Mouse (Mus musculus): ENCODE data around the gene Abca4. TPM values are rescaled to one million over a fixed set of nuclear protein-coding genes. Genes with fewer than 3 reads are reported as not detected.

Abca4 gene
- polyA plus RNA-seq, 1 experiment from 2014 or later, result 0.66 TPM

DNA sequence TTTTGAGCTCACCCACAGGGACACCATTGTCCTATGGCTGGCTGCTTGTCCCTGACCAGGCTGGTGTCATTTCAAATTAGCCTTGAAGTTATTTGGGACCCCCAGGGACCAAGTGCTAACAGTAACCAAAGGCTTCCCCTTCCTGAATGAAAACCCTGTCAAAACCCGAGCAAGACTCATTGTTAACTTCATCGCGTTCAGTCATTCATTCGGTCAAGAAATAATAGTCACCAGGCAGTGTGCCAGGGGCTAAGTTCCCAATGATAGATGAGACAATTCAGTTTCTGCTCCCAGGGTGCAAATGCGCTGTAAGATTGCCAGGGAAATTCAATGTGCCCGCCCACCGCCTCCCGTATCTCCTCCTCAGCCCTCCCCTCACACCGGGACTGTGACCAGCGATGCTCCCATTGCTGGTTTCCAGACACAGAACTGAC, 2.0 kb downstream of the Abca4 start:
- Histone ChIP-seq H3K27ac (ENCODE audit: low read depth, low read length) (no peak overlapping the region), H3K27me3 (ENCODE audit: control insufficient read depth, insufficient read depth, low read length) (peaks cover 3% of the 10 kb centered on the region; the same call in 1 of the 2 replicates), H3K9me3 (ENCODE audit: control insufficient read depth, low read length) (no peaks in the 10 kb centered on the region), H3K4me2 (ENCODE audit: low read depth, low read length) (no peak overlapping the region), H3K4me1 (ENCODE audit: control insufficient read depth, insufficient read depth, low read length) (peaks cover 29% of the 10 kb centered on the region), H3K4me3 (ENCODE audit: low read depth, low read length) (no peak overlapping the region), H3K9ac (replicated peaks; ENCODE audit: low read depth, low read length) (no peak overlapping the region), H3K36me3 (ENCODE audit: control insufficient read depth, insufficient read depth, low read length) (no peaks in the 10 kb centered on the region)
- peak; percentile 46; the same call in 1 of the 2 replicates for ATAC-seq (ENCODE audit: low read depth)
- WGBS, result 8% methylated on average over 10 of the region's 10 CpGs

DNA sequence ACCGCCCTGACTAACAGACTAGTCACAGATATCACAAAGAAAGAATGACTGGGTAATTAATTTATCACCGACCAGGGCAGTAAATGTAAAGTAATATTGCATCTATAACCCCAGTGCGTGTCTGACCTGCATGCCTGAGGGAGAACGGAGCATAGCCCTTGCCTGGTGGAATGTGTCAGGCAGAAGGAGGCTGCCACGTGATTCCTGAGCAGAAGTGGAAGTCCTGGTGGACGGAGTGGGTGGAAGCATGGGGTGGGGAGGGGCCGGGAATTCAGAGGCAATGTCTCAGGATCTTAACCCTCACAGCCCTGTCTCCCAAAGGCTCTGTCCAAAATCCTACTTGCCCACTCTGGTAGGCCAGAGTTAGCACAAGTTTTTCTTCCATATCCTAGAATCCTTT, 3.2 kb downstream of the Abca4 start:
- Histone ChIP-seq H3K4me3 (ENCODE audit: low read depth, low read length) (no peak overlapping the region), H3K4me2 (ENCODE audit: low read depth, low read length) (no peak overlapping the region), H3K27me3 (ENCODE audit: control insufficient read depth, insufficient read depth, low read length) (peaks cover 3% of the 10 kb centered on the region; the same call in 1 of the 2 replicates), H3K9ac (replicated peaks; ENCODE audit: low read depth, low read length) (no peak overlapping the region), H3K27ac (ENCODE audit: low read depth, low read length) (no peak overlapping the region), H3K9me3 (ENCODE audit: control insufficient read depth, low read length) (no peaks in the 10 kb centered on the region), H3K36me3 (ENCODE audit: control insufficient read depth, insufficient read depth, low read length) (no peaks in the 10 kb centered on the region), H3K4me1 (ENCODE audit: control insufficient read depth, insufficient read depth, low read length) (peaks cover 29% of the 10 kb centered on the region)
- no peak for ATAC-seq (ENCODE audit: low read depth)
- WGBS, result 22% methylated on average over 7 of the region's 7 CpGs

DNA sequence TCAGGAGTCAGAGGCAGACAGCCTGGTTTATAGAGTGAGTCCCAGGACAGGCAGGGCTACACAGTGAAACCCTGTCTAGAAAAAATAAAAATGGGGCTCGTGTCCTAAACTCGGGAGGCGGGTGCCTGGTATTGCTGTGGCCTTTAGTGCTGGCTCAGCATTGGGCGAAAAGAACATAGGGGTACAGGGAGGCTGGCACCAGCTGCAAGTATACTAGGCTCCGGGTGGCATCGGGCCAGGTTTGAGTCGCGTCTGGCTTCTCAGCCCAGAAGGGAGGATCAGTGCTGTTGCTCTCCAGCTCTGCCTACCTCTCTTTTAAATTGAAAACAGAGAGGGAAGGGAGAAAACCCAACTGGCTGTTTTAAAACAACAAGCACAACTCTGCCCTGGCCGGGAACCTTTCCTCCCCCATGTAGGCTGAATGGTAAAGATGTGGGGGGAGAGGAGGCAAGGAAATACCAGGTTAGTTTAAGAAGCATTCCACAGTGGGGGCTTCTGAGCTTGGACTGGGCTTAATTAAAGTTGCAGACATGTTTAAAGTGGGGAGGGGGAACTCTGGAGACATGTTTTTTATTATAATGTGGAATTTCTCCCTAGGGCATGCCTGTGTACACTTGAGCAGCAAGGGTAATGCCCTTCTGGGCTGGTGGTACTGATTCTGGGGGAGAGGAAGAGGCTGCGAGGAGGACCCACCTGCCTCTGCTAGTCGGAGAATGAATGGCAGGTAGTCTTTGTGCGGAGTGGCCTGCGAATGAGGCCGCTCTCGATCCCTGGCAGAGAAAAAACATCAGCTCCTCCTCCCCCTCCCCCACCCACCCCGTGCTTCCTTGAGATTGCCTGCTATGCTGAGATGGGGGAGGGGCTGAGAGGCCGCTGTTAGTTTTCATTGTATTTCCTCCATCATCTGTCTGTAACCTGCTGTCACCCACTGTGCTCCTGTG, 3.9 kb downstream of the Abca4 start:
- 0 out of 2 replicates have a peak, but pooled peaks cover 3% of the 10 kb centered on the region for H3K27me3 ChIP-seq (ENCODE audit: control insufficient read depth, insufficient read depth, low read length)
- no peaks in the 10 kb centered on the region for H3K9me3 ChIP-seq (ENCODE audit: control insufficient read depth, low read length)
- H3K36me3 ChIP-seq (ENCODE audit: control insufficient read depth, insufficient read depth, low read length), result no peaks in the 10 kb centered on the region
- H3K4me3 ChIP-seq (ENCODE audit: low read depth, low read length), result no peak overlapping the region
- peaks cover 29% of the 10 kb centered on the region for H3K4me1 ChIP-seq (ENCODE audit: control insufficient read depth, insufficient read depth, low read length)
- peak overlapping the region; percentile 18; the same call in 1 of the 2 replicates for H3K4me2 ChIP-seq (ENCODE audit: low read depth, low read length)
- H3K27ac ChIP-seq (ENCODE audit: low read depth, low read length), result no peak overlapping the region
- H3K9ac ChIP-seq (replicated peaks; ENCODE audit: low read depth, low read length), result no peak overlapping the region
- ATAC-seq (ENCODE audit: low read depth), result peak; percentile 76; the same call in 1 of the 2 replicates
- WGBS, result 18% methylated on average over 17 of the region's 17 CpGs

GRCm38 (mm10) chr3:122049158-122049557, 4.9 kb downstream of the Abca4 start:
- no peak for ATAC-seq (ENCODE audit: low read depth)
- 42% methylated on average over 6 of the region's 6 CpGs for WGBS
- no peaks in the 10 kb centered on the region for H3K9me3 ChIP-seq (ENCODE audit: control insufficient read depth, low read length)
- no peaks in the 10 kb centered on the region for H3K36me3 ChIP-seq (ENCODE audit: control insufficient read depth, insufficient read depth, low read length)
- peaks cover 22% of the 10 kb centered on the region for H3K4me1 ChIP-seq (ENCODE audit: control insufficient read depth, insufficient read depth, low read length)
- H3K9ac ChIP-seq (replicated peaks; ENCODE audit: low read depth, low read length), result no peak overlapping the region
- H3K27ac ChIP-seq (ENCODE audit: low read depth, low read length), result no peak overlapping the region
- no peak overlapping the region for H3K4me2 ChIP-seq (ENCODE audit: low read depth, low read length)
- 0 out of 2 replicates have a peak, but pooled peaks cover 3% of the 10 kb centered on the region for H3K27me3 ChIP-seq (ENCODE audit: control insufficient read depth, insufficient read depth, low read length)
- no peak overlapping the region for H3K4me3 ChIP-seq (ENCODE audit: low read depth, low read length)

DNA sequence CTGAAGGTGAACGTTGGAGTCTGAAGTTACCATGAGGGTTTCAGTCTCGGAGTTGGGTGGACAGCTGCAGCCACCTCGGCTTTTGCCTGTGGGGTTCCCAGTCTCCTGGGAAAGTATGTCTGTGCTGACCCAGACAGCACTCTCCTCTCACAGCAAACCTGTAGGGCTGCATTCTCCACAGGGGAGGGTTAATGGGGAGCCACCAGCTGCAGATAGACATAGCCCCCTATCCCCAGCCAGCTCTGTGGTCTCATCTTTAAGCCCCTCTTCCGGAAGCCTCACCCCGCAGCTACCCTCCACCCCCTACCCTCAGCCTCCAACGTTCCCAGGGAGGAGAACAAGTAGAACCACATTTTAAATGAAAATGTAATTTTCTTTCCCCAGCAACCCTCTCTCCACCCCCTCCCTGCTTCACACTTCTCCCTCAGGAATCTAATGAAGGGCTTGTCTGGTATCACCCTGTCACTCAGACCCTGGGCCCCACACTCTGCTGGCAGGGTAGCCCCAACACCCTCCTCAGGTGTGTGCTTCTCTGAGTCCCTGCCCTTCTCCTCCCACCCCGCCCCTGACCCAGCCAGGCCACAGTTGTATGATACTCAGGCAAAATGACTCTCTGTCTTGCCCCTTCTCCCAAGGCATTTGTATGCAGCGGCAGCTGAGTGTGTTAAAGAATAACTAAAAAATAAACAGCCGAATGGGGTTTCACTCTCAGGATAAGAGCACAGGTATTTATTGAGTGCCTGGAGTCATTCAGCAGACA, 14.4 kb downstream of the Abca4 start:
- no peak overlapping the region for H3K4me2 ChIP-seq (ENCODE audit: low read depth, low read length)
- H3K27me3 ChIP-seq (ENCODE audit: control insufficient read depth, insufficient read depth, low read length), result no peaks in the 10 kb centered on the region
- WGBS, result 67% methylated on average over 9 of the region's 9 CpGs
- H3K4me1 ChIP-seq (ENCODE audit: control insufficient read depth, insufficient read depth, low read length), result no peaks in the 10 kb centered on the region
- ATAC-seq (ENCODE audit: low read depth), result no peak
- no peak overlapping the region for H3K27ac ChIP-seq (ENCODE audit: low read depth, low read length)
- H3K4me3 ChIP-seq (ENCODE audit: low read depth, low read length), result no peak overlapping the region
- no peak overlapping the region for H3K9ac ChIP-seq (replicated peaks; ENCODE audit: low read depth, low read length)
- H3K9me3 ChIP-seq (ENCODE audit: control insufficient read depth, low read length), result no peaks in the 10 kb centered on the region
- H3K36me3 ChIP-seq (ENCODE audit: control insufficient read depth, insufficient read depth, low read length), result no peaks in the 10 kb centered on the region

GRCm38 (mm10) chr3:122062586-122062985, 18.3 kb downstream of the Abca4 start:
- no peak overlapping the region for H3K9ac ChIP-seq (replicated peaks; ENCODE audit: low read depth, low read length)
- H3K27me3 ChIP-seq (ENCODE audit: control insufficient read depth, insufficient read depth, low read length), result no peaks in the 10 kb centered on the region
- H3K36me3 ChIP-seq (ENCODE audit: control insufficient read depth, insufficient read depth, low read length), result no peaks in the 10 kb centered on the region
- H3K4me1 ChIP-seq (ENCODE audit: control insufficient read depth, insufficient read depth, low read length), result no peaks in the 10 kb centered on the region
- 91% methylated on average over 10 of the region's 10 CpGs for WGBS
- H3K9me3 ChIP-seq (ENCODE audit: control insufficient read depth, low read length), result no peaks in the 10 kb centered on the region
- ATAC-seq (ENCODE audit: low read depth), result no peak
- no peak overlapping the region for H3K27ac ChIP-seq (ENCODE audit: low read depth, low read length)
- H3K4me2 ChIP-seq (ENCODE audit: low read depth, low read length), result no peak overlapping the region
- H3K4me3 ChIP-seq (ENCODE audit: low read depth, low read length), result no peak overlapping the region

DNA sequence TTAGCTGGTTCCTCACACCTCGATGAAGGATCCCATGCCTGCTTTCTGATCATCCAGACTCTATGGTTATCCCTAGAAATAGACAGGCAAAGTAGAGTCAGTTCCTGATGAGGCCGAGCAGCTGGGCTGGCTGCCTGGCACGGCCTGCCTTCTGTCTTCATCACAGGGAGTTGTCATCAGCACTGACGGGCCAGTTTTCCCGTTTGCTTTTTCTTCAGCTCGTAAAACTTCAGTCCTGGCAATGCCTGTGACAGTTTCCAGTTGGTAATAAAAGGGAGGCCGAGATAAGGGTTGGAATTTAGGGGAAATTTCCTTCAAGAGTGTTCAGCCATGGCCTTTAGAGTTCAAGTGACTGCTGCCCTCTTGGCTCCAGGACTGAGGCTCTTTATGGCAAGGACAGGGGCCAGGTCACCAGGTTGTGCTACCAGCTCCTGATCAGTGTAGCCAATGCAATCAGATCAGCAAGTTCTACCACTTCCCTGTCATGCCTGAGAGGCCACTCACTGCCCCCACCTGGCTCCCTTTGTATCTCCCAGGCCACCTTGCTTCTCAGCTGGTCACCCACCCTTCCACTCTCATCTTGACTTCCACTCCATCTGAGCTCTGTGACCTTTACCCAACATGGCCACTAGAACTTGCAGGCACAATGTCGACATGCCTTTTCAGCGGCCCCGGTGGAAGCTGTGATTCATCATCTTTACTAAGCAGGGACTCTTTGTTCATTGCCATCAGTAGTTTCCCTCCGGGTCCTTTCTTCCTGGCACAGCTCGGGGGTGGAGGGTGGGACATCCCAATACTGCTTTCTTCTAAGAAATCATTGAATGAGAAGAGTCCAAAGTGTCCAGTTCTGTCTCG, 20.5 kb downstream of the Abca4 start:
- Histone ChIP-seq H3K27me3 (ENCODE audit: control insufficient read depth, insufficient read depth, low read length) (no peaks in the 10 kb centered on the region), H3K9ac (replicated peaks; ENCODE audit: low read depth, low read length) (no peak overlapping the region), H3K36me3 (ENCODE audit: control insufficient read depth, insufficient read depth, low read length) (no peaks in the 10 kb centered on the region), H3K27ac (ENCODE audit: low read depth, low read length) (no peak overlapping the region), H3K9me3 (ENCODE audit: control insufficient read depth, low read length) (no peaks in the 10 kb centered on the region), H3K4me3 (ENCODE audit: low read depth, low read length) (no peak overlapping the region), H3K4me1 (ENCODE audit: control insufficient read depth, insufficient read depth, low read length) (no peaks in the 10 kb centered on the region), H3K4me2 (ENCODE audit: low read depth, low read length) (no peak overlapping the region)
- no peak for ATAC-seq (ENCODE audit: low read depth)
- WGBS, result 71% methylated on average over 13 of the region's 13 CpGs

DNA sequence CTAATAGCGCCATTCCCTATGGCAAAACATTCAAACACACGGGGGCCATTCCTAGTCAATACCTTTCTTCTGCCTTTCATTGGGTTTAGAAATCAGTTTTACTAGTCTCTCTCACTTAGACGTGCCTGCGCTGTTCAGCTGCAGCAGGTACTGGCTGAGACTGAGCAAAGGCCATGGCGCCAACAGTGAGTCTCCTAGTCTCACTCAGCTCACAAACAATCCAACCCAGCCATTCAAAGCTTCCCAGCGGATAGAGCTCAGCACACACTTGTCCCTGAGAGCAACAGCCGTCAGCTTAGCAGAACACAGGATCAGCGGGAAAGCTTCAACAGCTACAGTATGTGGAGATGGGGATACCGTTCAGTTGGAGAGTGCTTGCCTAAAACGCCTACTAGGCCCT, 27.5 kb downstream of the Abca4 start:
- Histone ChIP-seq H3K4me3 (ENCODE audit: low read depth, low read length) (no peak overlapping the region), H3K9ac (replicated peaks; ENCODE audit: low read depth, low read length) (no peak overlapping the region), H3K27me3 (ENCODE audit: control insufficient read depth, insufficient read depth, low read length) (no peaks in the 10 kb centered on the region), H3K36me3 (ENCODE audit: control insufficient read depth, insufficient read depth, low read length) (no peaks in the 10 kb centered on the region), H3K4me1 (ENCODE audit: control insufficient read depth, insufficient read depth, low read length) (no peaks in the 10 kb centered on the region), H3K27ac (ENCODE audit: low read depth, low read length) (no peak overlapping the region), H3K4me2 (ENCODE audit: low read depth, low read length) (no peak overlapping the region), H3K9me3 (ENCODE audit: control insufficient read depth, low read length) (no peaks in the 10 kb centered on the region)
- no peak for ATAC-seq (ENCODE audit: low read depth)
- 77% methylated on average over 10 of the region's 10 CpGs for WGBS

Measured in neural tube, embryonic 14.5 days (tissue).